Mouse (Mus musculus): ENCODE measurements around the gene Bnc2. TPM values are rescaled to one million over a fixed set of nuclear protein-coding genes. Genes with fewer than 3 reads are reported as not detected.

The Bnc2 gene
- polyA plus RNA-seq, 1 experiment from 2014 or later = 1.7 TPM

DNA sequence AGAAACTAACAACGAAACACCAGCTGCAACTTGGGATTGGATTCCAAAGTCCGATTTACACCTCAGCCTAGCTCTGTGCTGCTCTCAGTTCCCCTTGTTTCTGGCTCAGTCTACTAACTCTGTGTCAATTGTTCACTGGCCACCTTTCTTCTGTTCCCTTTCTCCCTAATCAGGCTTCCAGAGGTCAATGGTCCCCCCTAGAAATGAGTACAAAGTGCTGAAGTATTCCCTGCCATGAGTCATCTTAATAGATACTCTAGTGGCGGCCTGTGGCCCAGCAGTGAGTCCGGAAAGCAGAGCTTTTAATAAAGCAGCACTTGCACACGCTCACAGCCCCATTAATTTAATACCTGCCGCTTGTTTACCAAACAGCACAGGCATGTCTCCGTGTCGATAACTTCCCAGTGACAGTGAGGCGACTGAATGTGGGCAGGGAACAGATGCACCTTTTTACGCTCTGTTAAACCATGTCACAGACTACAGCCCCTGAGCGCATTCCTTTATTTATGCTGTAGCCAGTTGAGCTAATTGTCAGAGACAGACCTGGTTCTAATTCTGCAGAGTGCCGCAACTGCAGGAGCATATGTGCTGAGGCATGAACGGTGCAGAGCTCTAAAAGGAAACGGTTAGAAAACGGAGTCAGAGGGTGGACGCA is 218.8 kb downstream of the Bnc2 start:
- Histone ChIP-seq H3K4me3 (no peak overlapping the region), H3K27me3 (replicated peaks) (no peaks in the 10 kb centered on the region), H3K27ac (replicated peaks) (no peak overlapping the region), H3K4me2 (no peak overlapping the region), H3K9ac (no peak overlapping the region), H3K9me3 (no peaks in the 10 kb centered on the region), H3K4me1 (peaks cover 4% of the 10 kb centered on the region; the same call in 1 of the 2 replicates), H3K36me3 (no peaks in the 10 kb centered on the region)
- 81% methylated on average over 16 of the region's 16 CpGs for WGBS
- ATAC-seq (ENCODE audit: extremely low read depth, insufficient number of reproducible peaks, low FRiP score, low TSS enrichment) = no peak

DNA sequence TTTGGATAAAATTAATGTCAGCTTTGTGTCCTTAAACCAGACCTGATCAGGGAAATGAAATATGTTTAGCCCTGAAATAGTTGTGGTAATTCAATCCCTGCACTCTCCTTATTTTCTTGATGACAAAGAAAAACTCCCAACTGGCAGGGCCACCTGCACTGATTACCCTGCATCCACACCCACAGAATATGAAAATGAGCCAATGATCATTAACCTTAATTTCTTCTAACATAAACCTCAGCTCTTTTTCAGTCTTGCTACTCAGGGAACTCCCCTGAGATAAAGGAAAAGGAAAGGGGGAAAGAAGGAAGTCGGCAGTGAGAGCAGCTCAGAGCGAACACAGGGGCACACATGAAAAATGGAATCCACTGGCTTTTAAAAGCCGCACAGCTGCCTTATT is 220.6 kb downstream of the Bnc2 start:
- Histone ChIP-seq H3K4me3 (no peak overlapping the region), H3K4me1 (peaks cover 4% of the 10 kb centered on the region; the same call in 1 of the 2 replicates), H3K27ac (replicated peaks) (no peak overlapping the region), H3K9ac (no peak overlapping the region), H3K4me2 (no peak overlapping the region), H3K27me3 (replicated peaks) (no peaks in the 10 kb centered on the region), H3K36me3 (no peaks in the 10 kb centered on the region), H3K9me3 (no peaks in the 10 kb centered on the region)
- WGBS = 56% methylated on average over 3 of the region's 3 CpGs
- no peak for ATAC-seq (ENCODE audit: extremely low read depth, insufficient number of reproducible peaks, low FRiP score, low TSS enrichment)

DNA sequence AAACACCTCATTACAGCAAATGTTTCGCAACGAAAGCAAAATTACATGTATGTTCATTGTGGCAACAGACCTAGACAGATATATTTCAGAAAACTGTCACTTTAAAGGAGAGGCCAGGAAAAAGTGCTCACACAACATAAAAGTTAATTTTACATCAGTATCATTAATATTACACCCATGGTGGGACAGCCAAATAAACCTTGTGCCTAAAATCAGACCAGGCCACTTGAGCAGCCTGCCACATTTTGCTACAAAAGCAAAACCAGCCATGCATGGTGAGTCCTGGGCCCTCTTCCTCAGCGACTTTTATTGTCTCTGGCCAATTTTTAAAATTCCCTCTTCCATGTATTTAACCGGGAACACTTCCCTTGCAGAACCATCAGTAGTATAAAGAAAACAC is 221.5 kb downstream of the Bnc2 start:
- H3K4me1 ChIP-seq = peaks cover 4% of the 10 kb centered on the region; the same call in 1 of the 2 replicates
- H3K4me3 ChIP-seq = no peak overlapping the region
- H3K27ac ChIP-seq (replicated peaks) = no peak overlapping the region
- no peaks in the 10 kb centered on the region for H3K27me3 ChIP-seq (replicated peaks)
- H3K4me2 ChIP-seq = no peak overlapping the region
- H3K9ac ChIP-seq = no peak overlapping the region
- ATAC-seq (ENCODE audit: extremely low read depth, insufficient number of reproducible peaks, low FRiP score, low TSS enrichment) = no peak
- no peaks in the 10 kb centered on the region for H3K9me3 ChIP-seq
- no peaks in the 10 kb centered on the region for H3K36me3 ChIP-seq
- 77% methylated on average over 4 of the region's 4 CpGs for WGBS

DNA sequence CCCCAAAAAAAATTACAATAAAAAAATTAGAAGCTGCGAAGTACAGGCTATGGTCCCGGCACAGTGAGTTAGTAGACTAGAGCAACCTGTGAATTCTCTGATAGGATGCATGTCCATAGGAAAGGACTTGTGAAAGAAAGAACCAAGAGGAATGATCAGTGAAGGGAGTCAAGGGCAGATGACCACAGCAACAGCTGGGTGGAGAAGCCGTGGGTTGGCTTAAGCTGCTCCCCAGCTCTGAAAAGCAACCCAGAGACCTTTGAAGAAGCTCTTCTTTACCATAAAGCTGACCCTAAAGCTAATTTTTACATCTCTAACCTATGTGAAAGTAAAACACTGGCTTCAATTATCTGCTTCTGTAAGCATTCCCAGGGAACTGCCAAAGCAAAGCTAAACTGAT is 222.4 kb downstream of the Bnc2 start:
- WGBS = 82% methylated on average over 3 of the region's 3 CpGs
- Histone ChIP-seq H3K4me3 (no peak overlapping the region), H3K27ac (replicated peaks) (no peak overlapping the region), H3K9me3 (no peaks in the 10 kb centered on the region), H3K36me3 (no peaks in the 10 kb centered on the region), H3K4me1 (peaks cover 4% of the 10 kb centered on the region; the same call in 1 of the 2 replicates), H3K4me2 (no peak overlapping the region), H3K27me3 (replicated peaks) (no peaks in the 10 kb centered on the region), H3K9ac (no peak overlapping the region)
- ATAC-seq (ENCODE audit: extremely low read depth, insufficient number of reproducible peaks, low FRiP score, low TSS enrichment) = no peak

DNA sequence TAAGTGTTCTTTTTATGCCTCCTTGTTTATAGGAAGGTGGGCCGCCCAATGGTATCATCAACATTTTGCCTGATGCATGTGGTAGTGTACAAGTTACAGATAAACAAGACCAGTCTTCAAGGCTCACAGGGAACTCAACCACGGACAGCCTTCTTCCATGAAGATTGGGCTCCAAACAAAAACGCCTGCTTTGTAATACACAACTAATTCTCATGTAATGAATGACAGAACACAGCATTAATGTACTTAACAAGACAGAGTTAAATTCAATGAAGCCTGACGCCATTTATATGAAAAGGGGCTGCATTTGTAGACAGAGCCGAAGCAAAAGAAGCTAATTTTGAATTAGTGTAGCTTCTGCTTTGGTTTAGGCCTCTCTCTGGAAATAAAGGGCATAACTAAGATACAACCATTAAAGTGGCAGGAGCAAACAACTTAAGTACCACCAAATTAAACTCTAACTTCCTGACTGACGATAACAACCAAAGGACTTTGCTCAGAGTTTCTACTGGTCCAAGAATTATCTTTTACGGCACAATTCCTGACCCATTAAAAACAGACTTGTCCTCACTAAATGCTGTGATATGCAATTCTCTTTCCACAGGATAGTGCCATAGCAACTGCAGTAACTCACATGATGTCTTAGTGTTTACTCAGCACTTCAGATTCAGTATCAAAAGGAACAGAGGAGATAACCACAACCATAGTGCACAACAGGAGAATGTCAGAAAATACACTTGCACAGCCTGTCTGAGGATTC is 225.6 kb downstream of the Bnc2 start:
- no peak overlapping the region for H3K4me2 ChIP-seq
- H3K27me3 ChIP-seq (replicated peaks) = no peaks in the 10 kb centered on the region
- no peaks in the 10 kb centered on the region for H3K9me3 ChIP-seq
- H3K4me3 ChIP-seq = no peak overlapping the region
- no peaks in the 10 kb centered on the region for H3K36me3 ChIP-seq
- no peak for ATAC-seq (ENCODE audit: extremely low read depth, insufficient number of reproducible peaks, low FRiP score, low TSS enrichment)
- no peak overlapping the region for H3K27ac ChIP-seq (replicated peaks)
- H3K4me1 ChIP-seq = no peaks in the 10 kb centered on the region
- no peak overlapping the region for H3K9ac ChIP-seq
- 65% methylated on average over 7 of the region's 7 CpGs for WGBS

DNA sequence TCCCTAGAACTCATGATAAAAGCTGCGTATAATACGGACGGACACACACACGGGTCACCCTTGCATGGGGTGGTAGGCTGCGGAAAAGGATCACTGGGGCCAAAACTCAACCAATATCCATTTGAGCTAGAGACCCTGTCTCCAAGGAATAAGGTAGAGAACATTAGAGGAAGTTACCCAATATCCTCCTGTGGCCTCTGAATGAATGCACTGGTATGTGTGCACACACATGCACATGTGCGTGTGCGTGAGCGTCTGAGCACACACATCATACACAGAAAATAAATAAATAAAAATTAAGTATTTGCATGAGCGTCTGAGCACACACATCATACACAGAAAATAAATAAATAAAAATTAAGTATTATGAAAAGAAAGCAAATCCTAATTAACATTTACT is 241.8 kb downstream of the Bnc2 start:
- Histone ChIP-seq H3K36me3 (no peaks in the 10 kb centered on the region), H3K27me3 (replicated peaks) (no peaks in the 10 kb centered on the region), H3K4me3 (no peak overlapping the region), H3K4me1 (no peaks in the 10 kb centered on the region), H3K4me2 (no peak overlapping the region), H3K27ac (replicated peaks) (no peak overlapping the region), H3K9me3 (no peaks in the 10 kb centered on the region), H3K9ac (no peak overlapping the region)
- WGBS = 91% methylated on average over 9 of the region's 9 CpGs
- ATAC-seq (ENCODE audit: extremely low read depth, insufficient number of reproducible peaks, low FRiP score, low TSS enrichment) = no peak

DNA sequence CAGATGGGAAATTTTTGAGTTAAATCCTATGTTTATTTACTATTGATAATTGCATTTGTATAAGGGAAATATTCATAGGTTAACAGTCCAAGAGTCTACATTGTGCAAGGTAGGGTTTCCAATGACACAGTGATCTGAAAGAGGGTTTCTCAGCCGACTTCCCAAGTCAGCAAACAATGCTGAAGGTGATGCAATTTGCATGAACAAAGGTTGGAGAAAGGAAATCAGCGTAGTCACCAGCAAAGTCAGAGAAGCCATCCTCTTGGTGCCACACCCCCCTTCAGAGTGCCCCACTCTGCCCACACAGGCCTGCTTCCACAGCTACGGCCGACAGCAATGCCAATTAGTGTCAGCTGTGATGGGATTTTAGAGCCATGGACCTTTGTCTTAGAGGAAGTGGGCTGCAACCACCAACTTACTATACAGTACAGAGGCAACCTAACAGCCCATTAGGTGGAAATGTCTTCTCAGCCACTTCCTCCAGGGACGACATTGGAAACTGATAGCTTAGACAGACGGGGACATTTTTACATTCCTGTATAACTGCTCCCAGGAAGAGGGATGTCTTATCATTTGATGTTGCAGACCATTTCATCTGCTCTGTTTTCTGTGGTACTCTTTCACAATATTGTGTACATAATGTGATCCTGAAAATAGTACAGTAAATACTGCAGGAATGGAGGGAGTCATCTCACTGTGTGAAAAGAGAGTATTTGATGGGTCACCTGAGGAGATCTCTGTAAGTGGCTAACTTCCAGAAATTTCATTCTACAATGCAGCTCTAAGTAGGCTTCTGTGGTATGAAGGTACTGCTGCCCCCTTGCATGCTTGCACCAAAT is 243.2 kb downstream of the Bnc2 start:
- H3K4me1 ChIP-seq = no peaks in the 10 kb centered on the region
- H3K4me2 ChIP-seq = no peak overlapping the region
- H3K9me3 ChIP-seq = no peaks in the 10 kb centered on the region
- no peaks in the 10 kb centered on the region for H3K36me3 ChIP-seq
- H3K9ac ChIP-seq = no peak overlapping the region
- no peak overlapping the region for H3K4me3 ChIP-seq
- no peaks in the 10 kb centered on the region for H3K27me3 ChIP-seq (replicated peaks)
- 44% methylated on average over 6 of the region's 6 CpGs for WGBS
- H3K27ac ChIP-seq (replicated peaks) = no peak overlapping the region
- no peak for ATAC-seq (ENCODE audit: extremely low read depth, insufficient number of reproducible peaks, low FRiP score, low TSS enrichment)

DNA sequence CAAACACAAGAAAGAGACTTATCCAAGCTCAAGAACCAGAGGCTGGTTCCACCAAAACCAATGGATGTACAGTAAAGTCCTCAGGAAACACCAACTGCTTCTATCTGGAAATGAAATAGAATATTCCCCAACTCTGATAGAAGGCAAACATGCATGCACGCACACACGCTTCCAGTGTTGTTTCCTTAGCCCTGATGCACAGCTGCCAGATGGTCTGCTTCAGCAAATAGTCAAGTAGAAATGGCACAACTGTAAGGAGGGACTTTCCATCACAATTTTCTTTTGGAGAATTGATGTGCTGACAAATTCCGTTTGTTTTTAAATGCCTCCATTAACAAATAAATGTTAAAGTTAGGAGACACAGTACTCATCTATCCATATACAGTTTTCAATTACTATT is 247.1 kb downstream of the Bnc2 start:
- no peak overlapping the region for H3K4me3 ChIP-seq
- ATAC-seq (ENCODE audit: extremely low read depth, insufficient number of reproducible peaks, low FRiP score, low TSS enrichment) = no peak
- H3K36me3 ChIP-seq = no peaks in the 10 kb centered on the region
- H3K27ac ChIP-seq (replicated peaks) = no peak overlapping the region
- no peak overlapping the region for H3K4me2 ChIP-seq
- no peaks in the 10 kb centered on the region for H3K9me3 ChIP-seq
- no peak overlapping the region for H3K9ac ChIP-seq
- WGBS = 74% methylated on average over 3 of the region's 3 CpGs
- no peaks in the 10 kb centered on the region for H3K4me1 ChIP-seq
- no peaks in the 10 kb centered on the region for H3K27me3 ChIP-seq (replicated peaks)

DNA sequence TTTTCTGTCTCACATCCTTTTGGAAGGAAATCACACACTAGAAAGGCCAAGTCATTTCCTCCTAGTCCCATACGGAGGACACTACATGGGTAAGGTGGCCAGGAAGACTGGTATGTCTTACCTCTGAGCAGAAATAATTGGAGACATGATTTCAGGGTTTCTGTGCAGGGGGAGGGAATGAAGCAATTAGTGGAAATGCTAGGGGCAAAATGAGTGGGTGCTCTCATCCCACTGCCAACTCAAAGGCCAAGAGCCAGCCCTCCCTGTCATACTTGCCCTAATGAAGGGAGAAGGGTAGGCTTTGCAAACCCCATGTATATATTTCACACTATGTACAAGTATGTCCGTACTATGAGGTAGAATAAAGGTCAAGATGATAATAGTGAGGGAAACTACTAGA is 263.6 kb downstream of the Bnc2 start:
- no peaks in the 10 kb centered on the region for H3K9me3 ChIP-seq
- no peak overlapping the region for H3K4me2 ChIP-seq
- no peaks in the 10 kb centered on the region for H3K36me3 ChIP-seq
- ATAC-seq (ENCODE audit: extremely low read depth, insufficient number of reproducible peaks, low FRiP score, low TSS enrichment) = no peak
- peaks cover 14% of the 10 kb centered on the region for H3K4me1 ChIP-seq
- H3K27me3 ChIP-seq (replicated peaks) = peaks cover 8% of the 10 kb centered on the region; the same call in 1 of the 2 replicates
- H3K4me3 ChIP-seq = no peak overlapping the region
- 85% methylated on average over 2 of the region's 2 CpGs for WGBS
- no peak overlapping the region for H3K27ac ChIP-seq (replicated peaks)
- no peak overlapping the region for H3K9ac ChIP-seq

DNA sequence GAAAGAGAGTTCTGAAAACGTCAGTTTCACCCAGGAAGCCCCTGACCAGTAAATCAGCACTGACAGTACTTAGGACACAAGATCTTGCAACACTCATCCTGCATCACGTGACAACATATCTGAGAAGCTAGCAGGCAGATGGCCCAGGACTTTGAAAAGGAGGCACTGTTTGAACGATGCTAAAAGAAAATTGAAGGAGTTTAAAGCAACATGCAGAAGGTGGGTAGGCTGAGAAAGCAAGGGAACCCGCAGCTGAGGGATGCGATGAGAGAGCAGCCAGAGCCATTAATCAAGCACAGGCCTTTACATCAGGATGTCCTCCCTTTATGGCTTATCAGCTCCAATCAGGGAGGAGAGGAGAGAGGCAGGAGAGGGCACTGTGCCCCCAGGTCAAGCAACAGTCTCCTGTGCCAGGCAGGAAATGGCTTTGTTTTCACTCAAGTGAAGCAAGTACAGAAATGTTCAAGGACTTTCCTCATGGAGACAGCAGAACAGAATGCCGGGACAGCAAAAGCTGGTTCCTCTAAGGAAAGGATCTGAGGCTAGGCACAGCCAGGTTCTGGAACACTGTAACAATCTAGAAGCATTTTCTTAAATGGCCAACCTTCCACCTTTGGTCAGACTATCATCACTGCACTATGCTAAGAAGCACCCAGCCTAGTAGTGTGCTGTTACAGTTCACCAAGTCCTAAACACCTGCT is 267.6 kb downstream of the Bnc2 start:
- 34% methylated on average over 6 of the region's 6 CpGs for WGBS
- no peak overlapping the region; the same call in 1 of the 2 replicates for H3K27ac ChIP-seq (replicated peaks)
- no peak overlapping the region for H3K9ac ChIP-seq
- no peak overlapping the region for H3K4me2 ChIP-seq
- H3K9me3 ChIP-seq = no peaks in the 10 kb centered on the region
- H3K4me3 ChIP-seq = no peak overlapping the region
- H3K4me1 ChIP-seq = peaks cover 26% of the 10 kb centered on the region
- peaks cover 14% of the 10 kb centered on the region; the same call in 1 of the 2 replicates for H3K27me3 ChIP-seq (replicated peaks)
- H3K36me3 ChIP-seq = no peaks in the 10 kb centered on the region
- no peak for ATAC-seq (ENCODE audit: extremely low read depth, insufficient number of reproducible peaks, low FRiP score, low TSS enrichment)

All from heart, embryonic 13.5 days (tissue).